Mouse (Mus musculus) urinary bladder, adult 18-20 months (tissue): ENCODE data around the gene Dyrk3.

ENCODE experiments used
- DNase-seq, 2 experiments: peaks; one replicate each; pipeline ENCODE4 v3.0.0; 2022; ENCODE audit warnings: low spot score in 2 of 2, mixed read lengths in 2 of 2

Dyrk3 gene

GRCm38 (mm10) chr1:131083609-131084008, 54.5 kb downstream of the Dyrk3 start:
- no peak for DNase-seq

GRCm38 (mm10) chr1:131083122-131083521, 55.0 kb downstream of the Dyrk3 start:
- no peak for DNase-seq

GRCm38 (mm10) chr1:131080686-131081085, 57.5 kb downstream of the Dyrk3 start:
- DNase-seq, result no peak

- no peak for DNase-seq
Measured at GRCm38 (mm10) chr1:131079762-131080161, 58.4 kb downstream of the Dyrk3 start.

- DNase-seq, result no peak
Measured at GRCm38 (mm10) chr1:131078761-131079330, 59.3 kb downstream of the Dyrk3 start.
